ENCODE assay signal across 26 mouse cellular contexts in the genomic region with DNA sequence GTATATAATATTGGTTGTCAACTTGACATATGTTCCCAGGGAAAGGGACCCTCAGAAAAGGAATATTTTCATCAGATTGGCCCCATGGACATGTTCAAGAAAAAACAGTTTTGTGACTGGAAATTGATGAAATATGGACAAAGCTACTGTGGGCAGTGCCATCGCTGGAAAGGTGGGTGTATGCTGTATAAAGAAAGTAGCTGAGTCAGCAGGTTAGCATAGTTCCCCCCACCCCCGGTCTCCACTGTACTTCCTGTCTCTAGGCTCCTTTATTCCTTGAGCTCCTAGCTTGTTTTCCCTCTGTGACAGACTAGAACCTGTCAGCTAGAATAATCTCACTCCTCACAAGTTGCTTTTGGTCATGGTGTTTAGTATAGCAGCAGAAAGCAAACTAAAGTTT.
"Had no signal": no experiment of that assay in that cellular context is flagged by ENCODE, and none has a peak within 500 bp of the region (broad histone marks: within the 10 kb centered on the region; RNA-seq: fewer than 3 reads in every experiment).

No protein-coding gene starts in this region.

- H3K27me3 ChIP-seq: heart, embryonic 13.5 days; heart, embryonic 15.5 days; hindbrain, embryonic 13.5 days; hindbrain, embryonic 15.5 days; kidney, embryonic 15.5 days; limb, embryonic 12.5 days; liver, embryonic 13.5 days had no signal

- H3K36me3 ChIP-seq: heart, embryonic 13.5 days; heart, embryonic 15.5 days; hindbrain, embryonic 13.5 days; hindbrain, embryonic 15.5 days; kidney, embryonic 15.5 days; limb, embryonic 10.5 days; limb, embryonic 12.5 days; liver, embryonic 13.5 days had no signal

- ATAC-seq: hindbrain, postnatal 0 days; intestine, embryonic 16.5 days had no signal

- H3K4me1 ChIP-seq: heart, embryonic 13.5 days; heart, embryonic 15.5 days; hindbrain, embryonic 13.5 days; hindbrain, embryonic 15.5 days; kidney, embryonic 15.5 days; limb, embryonic 10.5 days; limb, embryonic 12.5 days; liver, embryonic 13.5 days had no signal

- DNase-seq: gastrocnemius, adult 2 months; gastrocnemius, postnatal 10 days; gastrocnemius, postnatal 25 days; heart, adult 11 months; heart, adult 2 months; heart, postnatal 14 days; heart, postnatal 36 days; kidney, adult 11 months; kidney, adult 2 months; kidney, adult 9 months; kidney, postnatal 14 days; kidney, postnatal 36 days; layer of hippocampus, adult 9-11 months; liver; liver, embryonic 13.5 days had no signal

- H3K4me3 ChIP-seq: gastrocnemius, adult 2 months; heart, adult 2 months; heart, embryonic 13.5 days; heart, embryonic 15.5 days; hindbrain, embryonic 13.5 days; hindbrain, embryonic 15.5 days; kidney, embryonic 15.5 days; left cerebral cortex, adult 2 months; limb, embryonic 10.5 days; limb, embryonic 12.5 days; liver, embryonic 13.5 days had no signal

- H3K27ac ChIP-seq: gastrocnemius, adult 2 months; heart, adult 2 months; heart, embryonic 13.5 days; heart, embryonic 15.5 days; hindbrain, embryonic 13.5 days; hindbrain, embryonic 15.5 days; hindbrain, postnatal 0 days; kidney, embryonic 15.5 days; kidney, postnatal 0 days; left cerebral cortex, adult 2 months; limb, embryonic 10.5 days; limb, embryonic 12.5 days; liver, embryonic 13.5 days had no signal

- H3K9me3 ChIP-seq: heart, embryonic 13.5 days; heart, embryonic 15.5 days; hindbrain, embryonic 13.5 days; hindbrain, embryonic 15.5 days; kidney, embryonic 15.5 days; limb, embryonic 10.5 days; limb, embryonic 12.5 days; liver, embryonic 13.5 days had no signal

- H3K9ac ChIP-seq: heart, embryonic 13.5 days; heart, embryonic 15.5 days; hindbrain, embryonic 13.5 days; hindbrain, embryonic 15.5 days; kidney, embryonic 15.5 days; limb, embryonic 12.5 days; liver, embryonic 13.5 days had no signal
